28 mouse cellular contexts compared by ENCODE assay signal in genomic region chr8:127779021-127779689, GRCm38 (mm10).
DNase-seq lines count a peak whose midpoint lies in the region; ATAC-seq and TF ChIP-seq lines count a peak whose summit lies in the region.
"Had no signal": no experiment of that assay in that cellular context is flagged by ENCODE, and none has a peak within 500 bp of the region (broad histone marks: within the 10 kb centered on the region; RNA-seq: fewer than 3 reads in every experiment).

No protein-coding gene starts in this region.

- H3K4me1 ChIP-seq in forebrain, embryonic 10.5 days: peaks cover 45% of the 10 kb centered on the region
- peaks cover 20% of the 10 kb centered on the region for H3K4me1 ChIP-seq in forebrain, embryonic 16.5 days (replicated peaks; ENCODE audit: control insufficient read depth, insufficient read depth, low read length)
- peaks cover 4% of the 10 kb centered on the region; the same call in 1 of the 2 replicates for H3K4me1 ChIP-seq in neural tube, embryonic 11.5 days (ENCODE audit: control insufficient read depth, insufficient read depth, low read length)
- peaks cover 31% of the 10 kb centered on the region for H3K4me1 ChIP-seq in forebrain, embryonic 15.5 days
- no peaks in the 10 kb centered on the region for H3K4me1 ChIP-seq in lung, adult 2 months (ENCODE audit: control insufficient read depth, insufficient read depth, low read length)
- H3K4me1 ChIP-seq: intestine, embryonic 15.5 days; liver, embryonic 13.5 days; stomach, embryonic 15.5 days had no signal

- peaks cover 6% of the 10 kb centered on the region; the same call in 1 of the 2 replicates for H3K27me3 ChIP-seq in forebrain, embryonic 10.5 days (ENCODE audit: poor library complexity, severe bottlenecking)
- H3K27me3 ChIP-seq in forebrain, embryonic 16.5 days (replicated peaks; ENCODE audit: control insufficient read depth, insufficient read depth, low read length): no peaks in the 10 kb centered on the region
- H3K27me3 ChIP-seq in neural tube, embryonic 11.5 days (ENCODE audit: control insufficient read depth, insufficient read depth, low read length): no peaks in the 10 kb centered on the region
- H3K27me3 ChIP-seq in forebrain, embryonic 15.5 days: no peaks in the 10 kb centered on the region
- H3K27me3 ChIP-seq: intestine, embryonic 15.5 days; limb, embryonic 15.5 days; liver, embryonic 13.5 days; neural tube, embryonic 12.5 days; stomach, embryonic 15.5 days had no signal

- no peak overlapping the region for H3K9ac ChIP-seq in forebrain, embryonic 16.5 days (replicated peaks; ENCODE audit: low read depth, low read length)
- H3K9ac ChIP-seq in neural tube, embryonic 11.5 days (ENCODE audit: low read length): no peak overlapping the region
- H3K9ac ChIP-seq in forebrain, embryonic 15.5 days (replicated peaks): no peak overlapping the region
- H3K9ac ChIP-seq: intestine, embryonic 15.5 days; limb, embryonic 15.5 days; liver, embryonic 13.5 days; neural tube, embryonic 12.5 days; stomach, embryonic 15.5 days had no signal

- no peak overlapping the region for H3K4me3 ChIP-seq in forebrain, embryonic 10.5 days
- no peak overlapping the region for H3K4me3 ChIP-seq in forebrain, embryonic 16.5 days (replicated peaks; ENCODE audit: low read length)
- H3K4me3 ChIP-seq in neural tube, embryonic 11.5 days (ENCODE audit: low read depth, low read length): no peak overlapping the region
- no peak overlapping the region for H3K4me3 ChIP-seq in forebrain, embryonic 15.5 days
- no peak overlapping the region for H3K4me3 ChIP-seq in lung, adult 2 months (replicated peaks; ENCODE audit: extremely low read depth, low read depth, low read length)
- H3K4me3 ChIP-seq: erythroblast, embryonic 14.5 days; gastrocnemius, adult 2 months; intestine, embryonic 15.5 days; limb, embryonic 10.5 days; limb, embryonic 15.5 days; liver, embryonic 13.5 days; neural tube, embryonic 12.5 days; stomach, embryonic 15.5 days had no signal

- no peak for TF ChIP-seq POLR2A in lung, adult 2 months (IDR thresholded peaks at IDR 0.05; ENCODE audit: borderline replicate concordance, extremely low read depth, low read depth, low read length)

- H3K36me3 ChIP-seq in forebrain, embryonic 10.5 days (replicated peaks): no peaks in the 10 kb centered on the region
- no peaks in the 10 kb centered on the region for H3K36me3 ChIP-seq in forebrain, embryonic 16.5 days (ENCODE audit: control insufficient read depth, insufficient read depth)
- H3K36me3 ChIP-seq in neural tube, embryonic 11.5 days (ENCODE audit: control insufficient read depth, insufficient read depth, low read length): no peaks in the 10 kb centered on the region
- no peaks in the 10 kb centered on the region for H3K36me3 ChIP-seq in forebrain, embryonic 15.5 days
- H3K36me3 ChIP-seq: intestine, embryonic 15.5 days; limb, embryonic 10.5 days; limb, embryonic 15.5 days; liver, embryonic 13.5 days; neural tube, embryonic 12.5 days; stomach, embryonic 15.5 days had no signal

- H3K4me2 ChIP-seq in forebrain, embryonic 16.5 days (ENCODE audit: low read length): no peak overlapping the region
- H3K4me2 ChIP-seq in neural tube, embryonic 11.5 days (ENCODE audit: low read depth): no peak overlapping the region
- H3K4me2 ChIP-seq in forebrain, embryonic 15.5 days (replicated peaks): no peak overlapping the region
- H3K4me2 ChIP-seq: heart, embryonic 11.5 days; intestine, embryonic 15.5 days; limb, embryonic 15.5 days; liver, embryonic 13.5 days; neural tube, embryonic 12.5 days; stomach, embryonic 15.5 days had no signal

- H3K27ac ChIP-seq in forebrain, embryonic 10.5 days: peak overlapping the region; percentile 51; the same call in 1 of the 2 replicates
- H3K27ac ChIP-seq in forebrain, embryonic 16.5 days (ENCODE audit: low read length): no peak overlapping the region
- no peak overlapping the region for H3K27ac ChIP-seq in neural tube, embryonic 11.5 days (ENCODE audit: low read depth, low read length)
- H3K27ac ChIP-seq in forebrain, embryonic 15.5 days (replicated peaks): peak overlapping the region; percentile 9; the same call in 1 of the 2 replicates
- H3K27ac ChIP-seq: gastrocnemius, adult 2 months; hindbrain, postnatal 0 days; intestine, embryonic 15.5 days; limb, embryonic 15.5 days; liver, embryonic 13.5 days; macrophage; neural tube, embryonic 12.5 days; stomach, embryonic 15.5 days had no signal

- intact Hi-C loops in heart, postnatal 14 days (cut with DNase I): no loop called here

- no peaks in the 10 kb centered on the region for H3K9me3 ChIP-seq in forebrain, embryonic 10.5 days
- H3K9me3 ChIP-seq in forebrain, embryonic 16.5 days (ENCODE audit: control insufficient read depth, low read length): no peaks in the 10 kb centered on the region
- H3K9me3 ChIP-seq in neural tube, embryonic 11.5 days (ENCODE audit: control insufficient read depth, low read length): no peaks in the 10 kb centered on the region
- H3K9me3 ChIP-seq in forebrain, embryonic 15.5 days: no peaks in the 10 kb centered on the region
- H3K9me3 ChIP-seq: intestine, embryonic 15.5 days; limb, embryonic 10.5 days; limb, embryonic 15.5 days; liver, embryonic 13.5 days; neural tube, embryonic 12.5 days; stomach, embryonic 15.5 days had no signal

- 66% methylated on average over 7 of the region's 7 CpGs for WGBS in forebrain, embryonic 10.5 days
- 25% methylated on average over 7 of the region's 7 CpGs for WGBS in forebrain, embryonic 16.5 days
- WGBS in neural tube, embryonic 11.5 days: 36% methylated on average over 7 of the region's 7 CpGs
- WGBS in forebrain, embryonic 15.5 days: 31% methylated on average over 7 of the region's 7 CpGs
- WGBS in lung, adult 2 months: 92% methylated on average over 7 of the region's 7 CpGs

- ATAC-seq in forebrain, embryonic 16.5 days: no peak
- ATAC-seq in neural tube, embryonic 11.5 days (ENCODE audit: insufficient read depth, low FRiP score, low TSS enrichment): peak; percentile 68; the same call in 1 of the 2 replicates
- ATAC-seq in forebrain, embryonic 15.5 days (replicated peaks): no peak
- ATAC-seq: hindbrain, postnatal 0 days; intestine, embryonic 15.5 days had no signal

- TF ChIP-seq CTCF in lung, adult 2 months (IDR thresholded peaks at IDR 0.05; ENCODE audit: insufficient read depth, low read length): no peak

- no peak for DNase-seq in forebrain, embryonic 10.5 days (ENCODE audit: extremely low spot score, low spot score)
- DNase-seq in neural tube, embryonic 11.5 days (ENCODE audit: low spot score): no peak
- DNase-seq in neural tube, embryonic 10.5 days (ENCODE audit: extremely low spot score, low spot score): no peak
- DNase-seq in cerebellum, postnatal 14 days: no peak
- DNase-seq in heart, postnatal 14 days: no peak
- no peak for DNase-seq in lung, adult 2 months
- DNase-seq: cerebellum, adult 11-12 months; gastrocnemius, postnatal 36 days; heart, postnatal 4 days; kidney, postnatal 4 days; layer of hippocampus, adult 9-11 months; liver, embryonic 13.5 days; lung, adult 18-20 months; lung, postnatal 10 days; midbrain, embryonic 14.5 days; right cerebral cortex, postnatal 14 days had no signal

Comparison
In these comparisons a context has a peak if more than half of its experiments do, and no peak if none do; other contexts are left out.
1. H3K27ac ChIP-seq: peak in forebrain, embryonic 10.5 days (single experiment) and forebrain, embryonic 15.5 days (single experiment); none in forebrain, embryonic 16.5 days (single experiment) and neural tube, embryonic 11.5 days (single experiment).